Mouse (Mus musculus) WW6 (cell line): ENCODE results near the gene Scgb1b30.
"Not testable (repeated sequence)": the region's sequence is repeated elsewhere in the genome, so short reads cannot be mapped to it uniquely, and the experiment has no call there.

ENCODE experiments used
- DNase-seq: peaks from one replicate; pipeline ENCODE4 v3.0.0-alpha.2; 2013; ENCODE audit warnings: low read depth, low spot score

Gene Scgb1b30

DNA sequence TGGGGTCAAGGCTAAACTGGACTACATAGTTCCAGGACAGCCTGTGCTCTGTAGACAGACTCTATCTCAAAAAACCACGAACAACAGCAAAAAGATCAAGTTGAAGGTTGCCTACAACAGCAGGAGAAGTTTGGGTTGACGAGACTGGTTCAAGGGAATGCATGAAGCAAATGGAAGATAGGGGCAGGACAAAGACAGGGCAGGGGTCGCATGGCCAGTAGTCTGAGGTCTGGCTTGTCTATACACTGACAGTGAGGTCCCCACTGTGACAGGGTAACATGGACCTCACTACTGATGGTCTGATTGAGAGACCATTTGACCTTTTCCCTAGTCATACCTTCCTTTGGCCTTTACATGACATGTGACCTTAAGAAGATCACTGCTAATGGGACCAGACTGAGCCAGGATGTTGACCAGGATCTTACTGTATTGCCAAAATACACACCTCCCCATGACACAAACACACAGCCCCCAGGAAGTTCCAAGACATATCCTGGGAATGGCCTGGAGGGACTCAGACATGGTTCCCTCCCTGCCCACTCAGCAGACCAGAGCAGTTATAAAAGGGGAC, at the start of gene Scgb1b30:
TSS of gene Scgb1b30 (plus strand) at position 521 of the 571 bp plus-strand sequence.
- DNase-seq = no peak

DNA sequence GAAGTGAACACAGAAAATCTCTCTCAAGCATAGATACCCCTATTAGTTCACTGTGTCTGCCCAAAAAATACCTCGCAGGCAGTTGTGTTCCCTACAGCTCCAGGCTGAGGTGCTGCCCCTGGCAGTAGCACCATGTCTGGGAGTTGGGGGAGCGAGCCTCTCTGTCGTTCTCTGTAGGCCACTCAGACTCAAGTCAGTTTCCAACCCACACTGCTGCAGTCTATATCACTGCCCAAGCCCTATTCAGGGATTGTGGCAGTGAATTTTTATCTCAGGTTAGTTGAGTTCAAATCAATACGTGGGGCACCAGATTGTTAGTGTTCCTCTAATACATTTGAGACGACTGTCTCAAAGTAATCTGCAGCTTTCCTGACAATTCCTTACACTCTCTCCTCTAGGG, 27.1 kb upstream of the Scgb1b30 start:
- DNase-seq = not testable (repeated sequence)

DNA sequence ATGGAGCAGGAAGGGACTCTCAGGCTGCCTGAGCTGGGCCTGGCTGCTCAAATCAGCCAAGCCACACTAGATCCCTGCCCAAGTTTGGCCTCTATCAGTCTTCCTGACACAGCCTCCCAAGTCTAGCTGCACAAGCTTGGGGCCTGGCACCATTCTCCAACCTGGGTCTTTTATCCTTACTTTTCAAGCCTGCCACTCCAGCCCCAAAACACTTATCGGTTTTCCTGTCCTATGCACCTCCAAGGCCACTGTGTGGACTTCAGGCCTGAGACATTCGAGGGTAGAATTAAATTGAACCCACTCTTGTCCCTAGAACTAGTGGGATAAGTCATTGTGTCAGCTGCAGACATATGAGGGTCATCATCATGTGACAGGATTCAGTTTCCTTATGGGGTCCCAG, 4.8 kb downstream of the Scgb1b30 start:
- no peak for DNase-seq

DNA sequence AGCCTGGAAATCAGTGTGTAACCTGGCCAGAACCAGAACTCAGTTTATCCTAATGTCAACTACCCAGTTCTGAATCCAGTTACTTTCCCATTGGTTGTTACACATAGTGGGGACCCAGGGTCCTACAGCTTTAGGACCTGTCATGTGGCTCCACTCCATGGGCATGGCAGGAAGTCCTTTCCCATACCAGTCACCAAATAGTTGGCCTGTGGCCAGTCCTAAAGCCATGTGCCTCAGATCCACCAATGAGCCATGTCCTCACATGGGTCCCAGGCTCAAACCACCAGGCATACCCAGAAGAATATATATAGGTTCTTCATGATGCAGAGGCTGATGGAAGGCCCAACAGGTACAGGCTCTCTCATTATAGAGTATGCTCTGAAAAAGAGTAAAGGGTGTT, 6.0 kb downstream of the Scgb1b30 start:
- DNase-seq = no peak

DNA sequence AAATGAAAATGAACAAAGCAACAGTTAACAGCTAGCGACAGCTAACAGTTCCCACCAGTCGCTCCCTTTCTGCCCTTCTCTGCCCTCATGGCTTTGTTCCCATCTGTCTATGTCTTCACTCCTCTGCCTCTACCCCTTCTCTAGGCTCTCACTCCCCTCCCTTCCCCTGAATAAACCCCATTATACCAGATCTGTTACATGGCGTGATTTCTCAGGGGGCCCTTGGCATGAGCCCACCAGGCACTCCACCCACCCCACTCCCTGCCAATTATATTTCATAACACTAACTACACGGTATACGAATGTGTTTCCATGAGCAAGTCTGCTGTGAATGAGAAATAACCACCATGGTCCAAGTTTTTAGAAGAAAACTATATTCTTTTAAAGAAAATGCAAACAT, 14.0 kb downstream of the Scgb1b30 start:
- no peak for DNase-seq

DNA sequence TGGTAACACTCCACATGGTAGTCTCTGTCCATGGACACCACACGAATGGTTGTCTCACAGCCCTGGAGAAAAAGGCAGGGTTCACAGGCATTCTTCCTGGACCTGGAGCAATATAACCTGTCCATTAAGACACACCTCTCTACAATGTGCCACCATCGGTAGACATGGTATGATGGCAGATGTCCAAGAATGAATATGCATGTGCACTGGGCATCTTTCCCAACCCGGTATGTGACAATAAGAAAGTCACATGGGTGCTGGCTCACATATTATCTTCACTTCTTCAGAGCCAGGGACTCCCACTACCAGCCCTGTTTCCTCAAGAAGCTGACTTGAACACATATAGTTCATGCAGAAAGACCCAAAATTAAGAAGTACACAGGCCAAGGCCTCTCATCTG, 21.4 kb downstream of the Scgb1b30 start:
- no peak for DNase-seq

DNA sequence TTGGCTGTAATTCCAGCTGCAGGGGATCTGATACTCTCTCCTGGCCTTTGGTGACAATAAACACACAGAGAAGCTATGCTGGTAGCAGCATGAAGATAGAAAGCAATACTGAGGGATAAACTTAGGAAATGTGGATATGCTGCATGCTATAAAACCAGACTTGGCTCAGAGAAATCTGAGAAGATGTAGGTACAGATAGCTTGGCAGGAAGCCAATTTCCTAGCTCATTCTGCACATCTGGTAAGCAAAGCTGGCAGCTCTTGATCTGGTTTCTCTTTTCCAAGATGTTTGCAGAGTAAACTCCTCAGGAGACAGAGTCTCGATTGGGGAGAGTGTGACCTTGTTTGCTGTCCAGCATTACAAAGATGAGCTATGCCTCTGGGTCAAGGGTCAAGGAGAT, 25.4 kb downstream of the Scgb1b30 start:
- not testable (repeated sequence) for DNase-seq

DNA sequence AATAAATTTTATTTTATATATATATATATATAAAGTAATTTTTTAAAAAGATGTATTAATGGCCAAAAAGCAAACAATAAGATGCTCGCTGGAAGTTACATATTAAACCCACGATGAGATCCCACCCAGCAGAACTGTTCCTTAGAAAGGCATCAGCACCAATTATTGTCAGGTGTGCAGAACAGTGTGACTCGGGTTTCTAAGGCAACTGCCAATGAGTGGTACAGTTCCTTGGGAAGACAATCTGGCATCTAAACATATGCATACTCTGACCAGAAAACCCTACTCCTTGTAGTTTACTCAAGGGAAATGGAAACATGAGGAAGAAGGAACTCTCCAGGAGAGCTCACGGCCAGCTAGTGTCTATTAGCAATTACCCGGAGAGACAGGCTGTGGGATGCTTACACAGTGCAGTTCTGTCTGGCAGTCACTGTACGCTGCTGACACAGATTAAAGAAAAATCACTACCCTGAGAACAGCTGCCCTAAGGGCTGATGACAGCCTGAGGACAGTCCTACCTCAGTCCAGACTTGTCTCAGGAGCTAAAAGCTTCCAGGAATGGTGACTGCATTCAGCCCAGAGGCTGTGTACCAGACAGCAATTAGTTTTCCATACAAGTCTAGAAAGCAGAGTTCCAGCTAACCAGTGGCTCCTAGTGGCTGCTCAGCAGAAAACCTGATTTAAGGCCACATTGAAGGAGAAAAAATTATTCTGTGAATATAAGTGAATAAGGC, 27.9 kb downstream of the Scgb1b30 start:
- DNase-seq = no peak

DNA sequence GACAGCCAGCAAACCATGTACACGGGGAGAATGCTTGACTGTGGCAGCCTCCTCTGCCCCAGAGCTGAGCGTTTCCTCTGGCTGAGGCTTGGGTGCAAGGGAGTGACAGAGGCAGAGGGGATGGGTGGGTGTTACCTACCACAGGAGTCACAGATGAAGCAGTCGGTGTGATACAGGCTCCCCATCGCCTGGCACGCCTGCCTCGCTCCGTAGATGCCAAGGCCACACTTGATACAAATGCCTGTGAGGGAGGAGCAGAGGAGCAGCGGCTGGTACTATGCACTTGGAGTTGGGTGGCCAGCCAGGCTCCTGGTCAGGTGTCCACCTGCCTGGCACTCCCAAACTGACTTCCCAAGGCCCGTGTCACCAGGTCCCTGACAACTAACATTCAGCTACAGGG, 30.1 kb downstream of the Scgb1b30 start:
- no peak for DNase-seq

DNA sequence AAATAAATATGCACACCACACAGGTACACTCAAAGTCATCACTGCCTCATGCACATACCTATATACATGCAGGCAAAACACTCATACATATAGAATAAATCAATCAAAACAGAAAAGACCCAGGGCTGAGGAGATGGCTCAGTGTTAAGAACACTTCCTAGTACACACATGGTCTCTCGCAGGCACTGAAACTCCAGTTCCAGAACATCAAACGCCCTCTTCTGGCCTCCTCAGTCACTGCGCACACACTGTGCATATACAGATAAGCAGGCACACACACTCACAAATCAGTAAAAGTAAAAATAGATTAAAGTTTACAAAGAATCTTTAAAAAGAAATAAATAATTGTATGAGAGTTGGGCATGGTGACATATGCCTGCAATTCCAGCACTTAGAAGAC, 31.1 kb downstream of the Scgb1b30 start:
- DNase-seq = no peak

DNA sequence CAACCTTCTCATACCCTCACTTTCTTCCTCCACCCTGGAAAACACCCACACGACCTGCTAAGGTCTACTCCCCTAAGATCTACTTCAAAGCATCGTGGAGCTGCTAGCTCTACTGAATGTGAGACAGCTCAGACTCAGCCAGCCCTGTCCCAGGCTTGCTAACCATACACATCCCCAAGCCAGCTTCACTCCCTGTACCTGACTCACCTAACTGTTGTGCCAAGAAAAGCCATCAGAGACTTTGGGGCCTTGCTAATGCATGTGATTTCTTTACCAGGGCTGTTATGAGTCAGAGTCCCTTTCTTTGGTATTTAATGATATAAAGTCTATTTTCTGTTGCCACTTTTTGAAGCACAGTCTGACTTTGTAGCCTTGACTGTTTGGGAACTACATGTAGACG, 35.9 kb downstream of the Scgb1b30 start:
- no peak for DNase-seq

DNA sequence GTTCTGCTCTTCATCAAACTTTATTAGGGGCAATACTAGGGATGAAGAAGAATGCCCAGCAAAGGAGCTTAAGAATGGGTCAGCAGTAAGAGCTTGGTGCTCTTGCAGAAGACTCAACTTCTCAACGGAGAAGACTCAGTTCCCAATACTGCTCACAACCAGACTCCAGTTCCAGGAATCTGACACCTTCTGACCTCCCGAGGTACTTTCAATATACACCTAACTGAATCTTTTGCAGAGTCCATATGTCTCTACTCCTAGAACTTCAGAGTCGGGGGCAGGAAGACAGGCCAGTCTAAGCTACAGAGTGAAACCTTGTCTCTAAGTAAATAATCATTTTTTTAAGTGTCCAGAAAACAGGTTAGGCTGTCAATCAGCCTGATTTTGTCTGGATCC, 36.7 kb downstream of the Scgb1b30 start:
- DNase-seq = no peak

DNA sequence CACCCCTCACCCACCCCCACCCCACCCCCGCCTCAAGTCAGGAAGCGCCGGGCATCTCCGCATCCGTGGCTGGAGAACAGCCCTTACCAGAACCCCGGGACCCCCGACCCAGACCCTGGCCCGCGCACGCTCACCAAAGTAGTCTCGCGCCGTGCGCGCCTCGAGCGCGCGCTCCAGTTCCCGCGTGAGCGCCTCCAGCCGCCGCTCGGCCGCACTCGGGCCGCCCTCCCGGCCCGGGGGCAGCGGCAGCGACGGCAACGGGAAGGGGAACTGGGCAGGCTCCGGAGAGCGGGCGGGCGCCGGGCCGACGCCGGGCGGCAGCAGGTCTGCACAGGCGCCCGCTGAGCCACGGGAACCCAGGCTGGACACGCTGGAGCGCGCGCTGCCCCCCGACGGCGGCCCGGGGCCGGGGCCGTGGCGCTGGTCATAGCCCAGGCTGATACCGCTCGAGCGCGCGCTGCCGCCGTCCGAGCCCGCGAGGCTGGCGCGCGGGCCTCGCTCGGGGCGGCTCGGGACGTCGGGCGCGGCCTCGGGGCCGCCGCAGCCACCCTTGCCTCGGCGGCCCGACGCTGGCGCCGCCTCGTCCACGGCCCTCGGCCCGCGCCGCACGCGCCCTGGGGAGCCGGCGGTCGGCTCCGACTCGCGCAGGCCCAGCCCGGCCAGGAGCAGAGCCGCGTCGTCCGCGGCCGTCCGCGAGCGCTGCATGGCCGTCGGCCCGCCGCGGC, 37.3 kb downstream of the Scgb1b30 start:
- no peak for DNase-seq

DNA sequence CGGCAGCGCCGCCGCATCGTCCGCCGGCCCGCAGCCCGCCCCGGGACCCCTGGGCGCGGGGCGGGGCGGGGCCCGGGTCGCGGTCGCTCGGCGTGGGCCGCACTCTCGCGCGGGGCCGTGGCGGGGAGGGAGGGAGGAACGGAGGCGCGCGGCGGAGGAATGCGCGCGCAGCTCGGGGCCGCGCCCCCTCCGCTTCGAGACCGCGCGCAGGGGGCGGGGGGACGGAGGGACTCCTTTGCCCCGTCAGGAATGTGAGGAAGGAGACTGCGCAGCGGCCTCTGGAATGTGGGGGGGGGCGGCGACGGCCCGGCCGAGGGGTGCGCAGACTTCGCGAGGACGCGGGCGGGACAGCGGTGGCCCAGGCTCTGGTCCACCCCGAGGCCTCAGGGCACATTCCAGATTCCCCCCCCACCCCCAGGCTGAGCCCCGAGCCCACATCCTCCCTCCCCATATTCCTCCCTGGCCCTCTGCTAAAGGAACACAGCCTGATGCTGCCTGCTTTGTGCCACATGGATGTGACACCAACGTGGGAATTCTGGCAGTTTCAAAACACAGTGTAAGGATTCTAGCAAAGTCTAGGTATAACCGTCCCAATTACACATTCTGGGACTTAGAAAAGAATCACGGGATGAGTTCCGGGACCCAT, 38.0 kb downstream of the Scgb1b30 start, which contains the start of gene Wtip:
TSS of gene Wtip (minus strand) at position 152 of the 646 bp plus-strand sequence.
- DNase-seq = peak; percentile 70

DNA sequence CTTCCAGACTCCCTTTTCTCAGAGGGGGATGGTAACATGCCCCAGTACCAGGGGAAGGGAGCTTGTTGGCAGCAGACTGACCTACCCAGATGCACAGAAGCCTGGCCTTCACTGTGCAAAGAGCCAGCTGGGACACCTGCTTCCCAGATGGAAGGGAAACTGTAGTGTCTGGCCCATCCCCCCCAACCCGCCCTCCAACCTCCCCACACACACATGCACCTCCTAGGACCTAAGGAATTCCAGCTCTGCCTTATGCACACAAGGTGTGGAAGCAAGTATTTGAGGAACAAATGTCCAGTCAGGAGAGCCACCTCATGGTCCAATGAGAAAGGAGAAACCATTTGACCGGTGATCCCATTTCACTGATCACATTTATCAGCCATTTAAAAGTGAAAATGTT, 39.1 kb downstream of the Scgb1b30 start:
- DNase-seq = no peak

DNA sequence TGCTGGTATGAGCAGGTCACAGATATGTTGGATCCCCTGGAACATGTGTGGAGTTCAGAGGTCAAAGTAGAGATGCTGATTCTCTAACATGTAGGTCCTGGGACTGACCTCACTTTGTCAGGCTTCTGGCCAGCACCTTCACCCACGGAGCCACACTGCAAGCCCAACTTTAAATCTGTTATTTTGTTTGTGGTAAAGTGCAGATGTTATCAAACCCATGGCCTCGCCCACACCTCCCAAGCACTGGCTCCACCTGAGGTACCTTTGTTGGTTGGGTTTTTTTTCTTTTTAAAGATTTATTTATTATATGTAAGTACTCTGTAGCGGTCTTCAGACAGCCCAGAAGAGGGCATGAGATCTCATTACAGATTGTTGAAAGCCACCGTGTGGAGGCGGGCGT, 44.3 kb downstream of the Scgb1b30 start:
- no peak for DNase-seq

DNA sequence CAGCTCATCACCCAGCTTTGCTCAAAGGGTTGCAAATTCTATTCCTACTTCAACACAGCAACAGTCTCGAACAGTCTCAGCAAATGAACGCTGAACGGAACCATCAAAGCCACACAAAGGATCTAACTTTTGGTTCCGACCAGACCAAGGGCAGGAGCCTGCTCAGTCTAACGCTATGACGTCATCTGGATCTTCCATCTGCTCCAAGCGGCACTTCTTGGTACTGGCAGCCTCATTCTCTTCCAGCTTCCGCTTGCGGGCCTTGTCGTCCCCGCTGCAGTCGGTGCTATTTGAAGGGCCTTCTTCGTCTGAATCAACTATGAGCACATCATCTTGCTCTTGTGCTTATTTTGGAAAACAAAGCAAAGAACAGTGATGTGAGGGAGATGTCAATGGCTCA, 45.9 kb downstream of the Scgb1b30 start:
- peak; percentile 33 for DNase-seq

DNA sequence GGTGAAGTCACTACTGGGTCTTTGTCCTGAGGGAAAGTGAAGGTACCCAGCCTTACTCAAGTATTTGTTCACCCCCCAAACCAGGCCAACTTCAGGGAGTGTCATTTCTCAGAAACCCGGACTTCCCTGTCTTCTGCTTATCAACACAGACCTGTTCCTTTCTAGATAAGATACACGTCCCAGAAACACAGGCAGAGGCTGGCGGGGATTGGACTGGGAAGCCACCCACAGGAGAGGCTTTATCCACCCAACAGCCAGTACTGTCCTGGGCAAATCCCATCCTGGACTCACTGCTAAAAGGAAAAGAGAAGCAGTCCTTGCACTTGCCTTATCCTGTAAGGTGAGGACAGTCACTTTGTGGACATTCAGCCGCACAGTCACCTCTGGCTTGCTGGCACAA, 52.0 kb downstream of the Scgb1b30 start:
- no peak for DNase-seq
